Mouse (Mus musculus) heart, adult 2 months (tissue): ENCODE measurements at regions not wholly inside any gene's neighbourhood (a gene's known extent, or its start where the extent isn't known, plus 50 kb on each side); places are given as distances from the start of the nearest gene placed in this dataset.

ENCODE experiments used
- CTCF ChIP-seq: fragments of 200-600 bp; IDR thresholded peaks from 2 replicates; pipeline ENCODE4 v1.8.1; 2022; ENCODE audit warnings: antibody characterized with exemption, mild to moderate bottlenecking, moderate library complexity
- EP300 ChIP-seq: fragments of 200-500 bp; IDR thresholded peaks from 2 replicates; pipeline ENCODE4 v1.6.1; 2011; ENCODE audit warnings: low read depth, low read length, control low read depth; ENCODE audit not compliant: insufficient read depth
- POLR2A ChIP-seq: fragments of 200-500 bp; IDR thresholded peaks from 2 replicates; pipeline ENCODE4 v1.6.1; 2011; ENCODE audit warnings: mild to moderate bottlenecking, low read depth, low read length, control low read depth; ENCODE audit not compliant: insufficient read depth

DNA sequence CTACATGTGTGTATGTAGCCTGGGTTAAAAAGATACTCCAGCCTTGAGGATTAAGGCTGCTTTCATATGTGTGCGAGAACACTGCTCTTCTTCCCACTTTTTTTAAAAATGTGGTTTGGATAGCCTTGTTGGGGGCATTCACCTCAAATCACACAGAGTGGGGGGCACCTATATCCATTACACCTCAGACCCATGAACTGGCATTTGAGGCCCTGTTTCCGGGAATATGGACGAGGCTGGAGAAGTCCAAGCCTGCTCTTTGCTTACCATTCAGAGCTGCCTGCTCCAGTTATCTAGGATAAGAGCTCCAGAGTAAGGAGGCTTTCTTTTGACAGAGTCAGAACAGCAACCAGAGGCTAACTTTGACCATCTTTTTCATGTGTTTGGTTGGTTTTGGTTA, 61.9 kb upstream of the Ppara start:
- TF ChIP-seq POLR2A (no peak), CTCF (no peak), EP300 (no peak)
